Mouse (Mus musculus) c-Kit-positive CD71-positive TER-119-positive erythroid progenitor cells, embryonic 14.5 days (primary cell): ENCODE results near the gene Tspan17.
A peak's percentile ranks its signal among the peaks of the same experiment; 100 is the strongest.
"Not testable (repeated sequence)": the region's sequence is repeated elsewhere in the genome, so short reads cannot be mapped to it uniquely, and the experiment has no call there.

ENCODE experiments used
- DNase-seq: peaks from one replicate; pipeline ENCODE4 v3.0.0-alpha.2; 2013; ENCODE audit warnings: low spot score

Tspan17 gene

DNA sequence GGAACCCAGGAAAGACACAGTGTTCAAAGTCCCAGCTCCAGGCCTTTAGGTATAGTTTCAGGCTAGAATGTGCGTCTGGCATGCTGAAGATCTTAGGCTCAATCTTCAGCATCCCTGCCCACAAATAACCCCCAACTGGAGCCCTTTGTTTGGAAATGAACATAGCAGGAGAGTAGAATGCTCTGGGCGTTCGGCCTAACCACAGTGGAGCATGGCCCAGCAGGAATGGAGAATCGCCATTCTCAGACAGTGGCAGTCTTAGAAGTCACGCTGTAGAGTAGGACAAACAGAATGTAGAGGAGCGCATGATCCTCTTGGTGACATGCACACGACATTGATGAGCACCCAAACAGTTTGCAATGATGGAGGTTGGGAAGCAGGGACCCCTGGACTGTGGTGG is 28.3 kb upstream of the Tspan17 start:
- no peak for DNase-seq

DNA sequence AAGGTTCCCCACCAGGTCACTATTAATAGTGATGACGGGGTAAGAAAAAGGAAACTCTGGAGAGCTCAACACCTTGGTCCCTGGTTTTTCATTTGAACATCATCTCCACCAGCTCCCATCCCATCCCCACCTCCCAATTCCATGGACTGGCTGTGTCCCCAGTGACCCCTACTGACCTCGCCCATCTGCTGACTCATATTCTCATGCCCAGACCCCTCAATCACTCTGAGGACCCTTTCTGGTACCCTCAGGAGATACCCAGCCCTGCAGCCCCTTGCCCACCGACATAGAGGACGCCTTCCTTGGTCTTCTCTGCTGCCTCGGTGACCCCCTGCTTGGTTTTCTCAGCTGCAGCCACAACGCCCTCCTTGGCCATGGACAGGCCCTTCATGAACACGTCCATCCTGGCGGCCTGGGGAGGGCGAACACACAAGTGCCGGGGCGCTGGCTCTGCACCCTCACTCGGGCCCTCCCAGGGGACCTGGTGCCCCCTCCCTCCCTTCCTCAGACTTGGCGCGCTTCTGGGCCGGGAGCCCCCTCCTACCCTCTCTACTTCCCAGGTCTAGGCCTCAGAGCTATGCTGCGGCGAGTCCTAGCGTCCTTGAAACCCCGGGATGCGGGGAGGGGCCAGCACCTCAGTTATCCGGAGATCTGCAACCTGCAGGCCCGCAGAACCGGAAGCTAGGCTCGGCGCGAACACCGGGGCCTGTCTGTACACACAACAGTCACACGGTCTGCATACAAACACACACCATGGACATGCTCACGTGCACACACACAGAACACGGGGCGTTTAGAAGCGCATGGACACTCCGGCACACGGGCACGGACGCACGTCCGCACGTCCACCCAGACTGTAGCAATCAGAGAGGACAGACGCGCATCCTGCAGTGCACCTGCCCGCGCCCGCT is 23.6 kb upstream of the Tspan17 start:
- no peak for DNase-seq

DNA sequence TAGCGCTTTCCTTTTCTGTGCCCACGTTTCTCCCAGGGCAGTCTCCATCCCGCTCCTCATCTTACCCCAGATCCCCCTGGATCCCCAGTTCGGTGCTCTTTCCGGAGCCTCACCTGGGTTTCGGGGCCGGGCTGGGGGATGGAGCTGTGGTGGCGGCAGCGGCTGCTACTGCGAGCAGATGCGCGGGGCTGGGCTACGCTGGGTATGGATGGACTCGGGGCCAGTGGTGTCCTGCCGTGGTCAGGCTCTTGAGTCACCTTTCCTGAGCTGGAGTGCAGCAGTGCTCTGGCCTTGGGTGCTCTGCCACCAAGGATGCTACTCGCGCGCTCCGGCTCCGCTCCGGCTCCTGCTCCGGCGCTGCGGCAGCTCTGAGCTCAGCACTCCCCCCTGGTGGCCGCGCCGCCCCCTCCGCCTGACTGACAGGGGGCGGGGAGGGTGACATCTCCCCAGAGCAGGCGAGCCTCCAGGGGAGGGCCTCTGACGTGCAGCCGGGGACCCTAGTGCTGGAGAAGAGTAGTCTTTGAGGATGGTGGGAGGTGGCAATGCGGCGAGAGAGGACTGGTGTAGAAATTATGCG is 22.9 kb upstream of the Tspan17 start, which contains the start of gene Sncb:
Gene Sncb, minus strand, starts transcription at position 404 of the 577 bp plus-strand sequence.
- DNase-seq, result no peak

DNA sequence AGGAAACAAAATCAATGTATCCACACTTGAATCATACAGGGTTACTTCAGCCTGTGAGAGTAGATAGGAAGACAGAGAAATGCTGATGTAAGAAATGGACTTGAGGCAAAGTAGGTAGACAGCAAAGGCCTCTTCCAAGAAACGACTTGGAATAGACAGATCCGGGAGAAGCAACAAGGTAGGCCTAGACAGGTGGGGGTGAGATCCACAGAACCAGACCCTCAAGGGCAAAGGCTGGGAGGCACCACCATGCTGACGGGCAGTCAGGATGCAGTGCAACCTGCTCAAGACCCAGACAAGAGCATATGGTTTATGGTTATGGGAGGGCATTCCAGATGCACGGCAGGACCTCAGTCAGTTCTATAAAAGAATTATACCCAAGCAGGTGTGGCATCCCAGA is 22.2 kb upstream of the Tspan17 start:
- DNase-seq, result no peak

DNA sequence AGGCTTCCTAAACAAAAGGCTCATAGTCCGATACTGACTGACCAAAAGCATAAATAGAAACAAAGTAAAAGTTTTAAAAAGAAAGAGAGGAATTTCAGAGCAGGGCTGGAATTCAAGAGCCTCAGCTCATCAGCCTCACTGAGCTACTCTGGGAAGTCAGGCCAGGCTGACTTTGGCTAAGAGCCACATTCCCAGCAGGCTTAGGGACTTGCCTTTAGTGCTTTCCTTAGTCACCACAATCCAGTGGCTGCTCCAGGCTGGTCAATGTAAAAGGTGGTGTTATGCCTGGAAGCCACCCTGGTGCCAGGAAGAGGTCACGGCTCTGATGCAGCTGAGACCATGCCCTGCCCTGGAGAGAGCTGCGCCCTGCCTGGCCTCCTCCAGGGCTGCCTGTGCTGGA is 8.6 kb upstream of the Tspan17 start:
- DNase-seq, result no peak

DNA sequence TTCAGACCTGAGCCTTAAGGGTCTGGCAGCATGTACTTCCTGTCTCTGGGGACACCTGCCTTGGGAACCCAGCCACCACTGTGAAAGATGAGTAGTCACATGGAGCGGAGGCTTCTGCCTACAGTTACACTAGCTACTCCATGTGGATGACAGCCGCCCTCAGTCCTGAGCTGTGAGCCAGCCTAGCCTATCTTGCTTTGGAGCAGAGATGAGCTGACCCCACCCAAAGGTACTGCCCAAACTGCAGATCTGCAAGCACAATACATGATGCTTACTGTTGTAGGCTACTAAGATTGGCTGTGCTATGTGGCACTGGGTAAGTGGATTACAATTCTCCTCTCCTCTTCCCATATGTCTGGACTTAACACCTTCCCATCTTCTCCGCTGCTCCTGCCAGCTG is 8.1 kb upstream of the Tspan17 start:
- no peak for DNase-seq

DNA sequence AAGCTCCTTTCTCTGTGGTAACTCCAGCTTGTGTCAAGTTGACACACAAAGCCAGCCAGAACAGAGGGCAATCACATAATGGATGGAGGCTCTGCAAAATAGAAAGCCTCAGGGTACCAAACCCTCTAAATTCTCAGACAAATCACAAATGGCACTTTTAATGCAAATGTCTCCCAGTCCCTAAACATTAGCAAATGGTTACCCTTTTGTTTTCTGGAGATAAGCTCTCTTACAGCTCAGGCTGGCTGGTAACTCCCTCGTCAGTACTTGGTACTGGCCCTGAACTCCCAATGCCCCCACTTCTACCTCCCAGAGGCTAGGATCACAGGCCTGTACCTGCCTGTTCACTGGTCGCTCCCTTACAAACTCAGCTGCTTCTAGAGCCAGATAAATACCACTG is 5.9 kb upstream of the Tspan17 start:
- DNase-seq, result no peak

DNA sequence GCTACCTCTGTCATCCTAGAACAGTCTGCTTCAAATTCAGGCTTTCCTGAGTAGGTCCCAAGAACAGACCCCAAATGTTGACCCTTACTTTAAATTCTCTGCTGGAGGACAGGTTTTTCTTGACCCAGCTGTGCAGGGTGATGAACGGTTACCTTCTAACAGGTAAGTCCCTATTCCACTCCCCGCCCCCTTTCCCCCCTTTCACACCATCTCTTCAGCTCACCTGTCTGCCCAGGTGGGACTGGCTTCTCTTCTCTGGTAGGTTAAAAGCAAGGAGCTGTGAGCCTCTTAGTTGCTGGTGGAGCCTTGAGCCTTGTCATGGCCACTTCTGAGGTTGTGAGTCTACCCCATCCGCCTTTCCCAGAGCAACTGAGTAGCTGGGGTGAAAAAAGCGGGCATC is 5.5 kb upstream of the Tspan17 start, which contains the start of gene Eif4e1b:
Gene Eif4e1b, plus strand, starts transcription at position 301 of the 400 bp plus-strand sequence.
- no peak for DNase-seq

DNA sequence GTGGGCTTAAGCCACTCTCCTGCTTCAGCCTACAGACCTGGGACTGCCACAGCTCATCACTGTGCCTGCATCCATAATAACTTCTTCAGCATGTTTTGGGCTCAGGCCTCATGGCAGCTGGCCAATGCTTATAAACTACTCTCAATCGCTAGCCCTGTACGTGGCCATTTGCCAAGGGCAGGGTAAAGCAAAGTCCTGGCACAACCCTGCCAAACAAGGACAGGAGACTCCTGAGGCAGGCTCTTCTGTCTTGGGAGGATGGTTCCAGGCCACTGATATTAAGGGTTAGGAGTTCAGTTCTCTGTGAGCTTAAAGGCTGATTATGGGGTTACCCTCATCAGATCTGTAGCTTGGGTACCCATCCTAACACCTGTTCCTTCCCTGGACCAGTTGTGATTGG is 1.6 kb upstream of the Tspan17 start:
- DNase-seq, result not testable (repeated sequence)

DNA sequence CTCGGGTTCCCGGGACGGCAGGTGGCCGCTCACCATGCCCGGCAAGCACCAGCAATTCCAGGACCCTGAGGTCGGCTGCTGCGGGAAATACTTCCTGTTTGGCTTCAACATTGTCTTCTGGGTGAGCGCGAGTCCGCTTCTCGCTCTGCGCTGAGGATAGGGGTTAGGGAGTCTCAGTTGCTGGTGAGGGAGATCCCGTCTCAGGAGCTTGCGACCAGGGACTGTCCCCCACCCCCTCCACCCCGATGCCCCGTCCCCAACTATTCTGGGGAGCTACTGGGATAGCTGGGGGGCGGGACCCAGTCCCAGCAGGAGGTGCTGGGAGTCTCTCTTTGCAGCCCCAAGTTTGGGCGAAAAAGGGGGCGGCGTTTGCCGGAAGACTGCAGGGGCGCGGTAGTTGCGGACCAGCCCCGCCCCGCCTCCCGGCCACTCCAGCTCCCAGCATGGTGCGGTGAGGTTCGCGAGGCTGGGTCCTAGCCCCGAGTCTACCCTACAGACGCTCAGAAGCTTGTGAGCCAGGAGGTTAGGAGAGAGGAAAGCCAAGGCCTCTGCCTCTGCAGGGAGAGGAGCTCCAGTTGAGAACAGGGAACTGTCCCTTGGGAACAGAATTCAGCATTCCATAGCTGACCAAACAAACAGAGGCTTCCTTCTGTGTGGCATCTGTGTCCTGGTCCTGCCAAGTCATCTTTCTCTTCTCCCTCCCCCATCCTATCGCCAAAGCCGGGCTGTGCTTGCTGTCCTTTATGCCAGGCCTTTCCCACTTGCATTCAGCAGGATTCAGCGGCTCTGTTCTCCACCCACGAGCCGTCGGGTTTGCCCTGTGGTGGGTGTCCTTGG is 602 bp downstream of the Tspan17 start:
- DNase-seq, result no peak

DNA sequence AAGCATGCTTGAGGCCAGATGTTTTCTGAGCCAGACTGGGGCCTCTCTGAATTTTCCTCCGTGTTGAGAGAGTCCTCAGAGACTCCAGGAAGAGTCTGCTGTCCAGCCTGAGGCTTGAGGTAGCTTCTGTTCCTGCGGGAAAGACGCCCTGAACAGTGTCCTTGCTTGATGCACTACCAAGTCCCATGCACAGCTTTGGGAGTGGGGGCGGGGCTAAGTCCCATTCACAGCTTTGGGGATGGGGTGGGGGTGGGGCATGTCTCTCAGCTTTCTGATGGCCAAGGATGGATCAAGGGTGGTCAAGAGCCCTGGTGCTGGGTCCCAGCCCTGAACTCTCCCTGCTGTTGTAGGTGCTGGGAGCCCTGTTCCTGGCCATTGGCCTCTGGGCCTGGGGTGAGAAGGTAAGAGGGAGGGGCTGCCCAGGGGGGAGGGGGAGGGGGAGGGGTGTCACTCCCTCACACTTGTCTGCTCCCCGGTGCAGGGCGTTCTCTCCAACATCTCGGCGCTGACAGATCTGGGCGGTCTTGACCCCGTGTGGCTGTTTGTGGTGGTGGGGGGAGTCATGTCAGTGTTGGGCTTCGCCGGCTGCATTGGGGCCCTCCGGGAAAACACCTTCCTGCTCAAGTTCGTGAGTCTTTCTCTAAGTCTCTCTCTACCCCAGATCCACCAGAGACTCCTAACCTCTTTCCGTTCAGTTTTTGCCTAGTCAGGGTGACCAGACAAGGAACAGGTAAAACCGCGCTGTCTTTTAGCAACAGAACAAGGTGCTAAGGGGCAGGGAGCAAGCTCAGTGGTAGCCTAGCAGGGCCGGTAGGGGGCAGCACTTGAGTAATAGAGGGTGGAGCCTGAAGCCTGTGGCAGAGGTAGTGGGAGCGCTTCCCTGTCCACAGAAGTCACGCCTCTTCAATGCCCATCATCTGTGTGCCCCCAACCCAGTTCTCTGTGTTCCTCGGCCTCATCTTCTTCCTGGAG is 3.4 kb downstream of the Tspan17 start:
- DNase-seq, result peak; percentile 19

DNA sequence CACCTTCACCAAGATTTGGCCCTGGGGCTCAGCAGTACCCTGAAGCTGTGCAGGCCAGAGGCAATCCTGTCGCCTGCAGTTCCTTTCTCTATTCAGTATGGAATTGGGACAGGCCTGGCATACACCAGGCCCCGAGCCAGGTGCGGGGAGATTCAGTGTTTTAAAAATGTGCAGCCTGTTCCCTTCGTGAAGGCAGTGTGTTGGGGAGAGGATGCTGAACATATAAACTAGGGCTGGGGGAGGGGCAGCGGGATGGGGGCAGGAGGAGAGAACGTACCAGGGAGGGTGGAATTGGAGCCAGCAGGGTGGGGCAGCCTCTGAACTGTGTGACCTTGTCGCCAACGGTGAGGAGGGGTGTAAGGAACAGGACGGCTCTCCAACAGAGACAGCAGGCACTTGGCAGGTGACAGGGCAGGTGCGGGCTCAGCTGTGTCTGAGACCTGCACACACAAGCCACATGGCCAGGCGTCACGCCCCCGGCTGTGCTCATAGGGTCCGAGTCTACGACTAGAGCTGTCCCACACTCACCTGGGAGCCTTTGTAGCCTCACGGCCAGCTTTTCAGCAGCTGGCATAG is 4.9 kb downstream of the Tspan17 start:
- no peak for DNase-seq

DNA sequence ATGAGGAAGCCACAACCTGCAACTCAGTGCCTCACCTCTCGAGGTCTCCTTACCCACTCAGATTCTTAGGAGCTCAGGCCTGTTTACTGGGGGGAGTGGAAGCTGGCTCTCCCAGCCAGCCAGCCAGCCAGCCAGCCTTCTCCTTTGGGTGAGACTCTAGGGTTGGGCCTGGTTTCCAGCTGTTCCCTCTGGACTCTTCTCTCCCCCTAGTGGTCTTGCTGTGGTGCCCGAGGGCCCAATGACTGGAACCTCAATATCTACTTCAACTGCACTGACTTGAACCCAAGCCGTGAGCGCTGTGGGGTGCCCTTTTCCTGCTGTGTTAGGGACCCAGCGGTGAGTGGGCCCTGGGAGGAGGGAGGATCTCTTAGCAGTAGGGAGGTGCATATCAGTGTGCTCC is 5.7 kb downstream of the Tspan17 start:
- DNase-seq, result no peak

DNA sequence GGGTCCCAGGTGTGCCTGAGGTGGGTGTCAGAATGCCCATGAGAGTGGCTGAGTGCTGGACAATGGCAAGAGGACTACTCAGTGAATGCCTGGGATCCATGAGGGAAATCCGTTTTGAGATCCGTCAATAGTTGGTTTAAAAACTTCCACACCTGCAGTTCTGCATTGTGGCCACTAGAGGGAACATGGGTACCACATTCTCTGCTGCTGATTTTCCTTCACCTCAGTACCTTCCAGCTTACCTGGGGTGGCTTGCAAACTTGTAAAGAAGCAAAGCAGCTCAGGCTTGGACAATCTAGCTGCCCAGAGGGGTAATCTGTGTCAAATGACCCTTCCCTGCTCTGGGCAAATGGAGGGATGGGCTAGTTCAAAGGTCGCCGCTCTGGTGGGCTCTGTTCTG is 8.2 kb downstream of the Tspan17 start:
- peak; percentile 27 for DNase-seq

DNA sequence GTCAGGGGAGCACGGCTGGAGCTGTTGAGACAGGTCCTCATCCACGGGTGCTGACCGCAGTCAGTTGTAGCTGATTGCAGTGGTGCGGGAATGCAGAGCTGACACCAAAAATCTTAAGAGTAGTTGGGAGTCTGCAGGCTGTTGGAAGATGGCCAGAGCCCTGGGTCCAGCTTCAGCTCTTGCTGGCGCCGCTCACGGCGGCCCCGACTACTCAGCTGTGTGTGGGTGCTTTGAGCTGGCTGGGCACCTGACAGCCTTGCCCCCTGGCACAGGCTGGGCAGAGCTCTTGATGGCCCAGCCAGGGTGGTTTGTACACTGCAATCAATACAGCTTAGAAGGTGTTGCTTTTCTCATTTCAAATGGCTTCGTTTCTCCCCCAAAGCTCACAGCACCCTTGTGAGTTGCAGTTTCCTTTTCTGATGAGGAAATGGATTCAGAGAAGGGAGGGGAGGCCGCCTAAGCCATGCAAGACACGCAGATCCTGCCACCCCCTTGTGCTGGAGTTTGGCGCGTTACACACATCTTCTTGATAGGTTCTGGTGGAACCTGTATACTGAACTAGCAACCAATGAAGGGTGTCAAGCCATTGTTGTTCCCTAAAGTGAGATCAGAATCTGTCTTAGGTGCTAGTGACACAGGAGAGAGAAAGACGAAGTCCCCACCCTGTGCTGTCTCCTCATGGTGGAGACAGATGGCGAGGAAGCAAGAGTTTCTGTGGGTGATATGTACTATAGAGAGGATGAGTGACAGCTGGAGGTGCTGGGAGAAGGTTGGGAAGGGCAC is 8.9 kb downstream of the Tspan17 start:
- DNase-seq, result no peak

DNA sequence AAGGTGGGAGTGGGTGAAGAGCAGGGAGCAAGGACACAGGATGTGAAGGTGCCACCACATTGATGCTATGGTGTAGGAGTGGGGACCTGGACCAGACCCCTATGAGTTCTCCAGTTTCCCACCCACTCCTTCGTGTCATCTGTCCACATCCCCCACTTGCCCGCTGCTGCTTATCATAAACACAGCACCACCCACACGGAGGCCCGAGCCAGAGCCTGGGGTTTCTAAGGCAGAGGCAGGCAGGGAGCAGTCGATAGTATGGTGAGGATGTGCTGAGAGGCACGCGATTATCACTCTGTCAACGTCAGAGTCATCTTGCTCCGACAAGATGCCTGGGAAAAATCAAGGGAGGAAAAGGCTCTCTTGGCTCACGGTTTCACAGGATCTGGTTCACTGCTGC is 9.6 kb downstream of the Tspan17 start:
- no peak for DNase-seq

DNA sequence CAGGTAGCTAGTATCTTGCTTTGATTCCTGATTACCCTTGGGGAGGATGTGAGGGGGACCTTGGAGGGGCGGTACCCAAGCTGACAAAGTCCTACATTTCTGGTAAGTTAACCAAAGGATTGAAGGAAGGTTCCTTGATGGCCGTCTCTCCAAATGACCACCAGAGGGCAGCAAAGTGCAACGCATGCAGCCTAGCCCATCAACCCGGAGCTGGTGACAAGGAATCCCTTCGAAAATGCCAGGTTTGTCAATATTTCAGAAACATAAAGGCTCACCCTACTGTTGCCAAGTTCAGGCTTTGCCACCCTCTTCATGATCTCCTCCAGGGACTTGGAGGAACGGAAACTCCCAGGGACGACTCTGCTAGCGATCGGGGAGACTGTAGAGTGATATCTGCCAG is 10.5 kb downstream of the Tspan17 start:
- peak; percentile 58 for DNase-seq

DNA sequence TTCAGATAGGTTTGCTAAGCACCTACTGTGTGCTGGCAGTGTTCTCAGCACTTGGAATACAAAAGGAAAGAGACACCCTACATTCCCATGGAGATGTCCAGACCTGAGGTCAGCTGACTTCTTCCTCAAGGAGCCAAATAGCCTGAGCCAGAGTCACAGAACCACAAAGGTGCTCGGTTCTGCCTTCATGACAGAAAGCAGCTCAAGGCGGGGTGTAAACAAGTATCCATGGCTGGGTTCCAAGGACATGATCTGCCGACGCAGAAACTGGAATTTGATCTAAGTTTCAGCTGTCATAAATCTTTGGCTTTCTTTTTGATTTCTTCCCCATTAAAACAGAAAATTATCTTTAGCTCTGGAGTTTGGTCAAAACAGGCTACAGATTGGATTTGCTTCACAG is 11.0 kb downstream of the Tspan17 start:
- no peak for DNase-seq

DNA sequence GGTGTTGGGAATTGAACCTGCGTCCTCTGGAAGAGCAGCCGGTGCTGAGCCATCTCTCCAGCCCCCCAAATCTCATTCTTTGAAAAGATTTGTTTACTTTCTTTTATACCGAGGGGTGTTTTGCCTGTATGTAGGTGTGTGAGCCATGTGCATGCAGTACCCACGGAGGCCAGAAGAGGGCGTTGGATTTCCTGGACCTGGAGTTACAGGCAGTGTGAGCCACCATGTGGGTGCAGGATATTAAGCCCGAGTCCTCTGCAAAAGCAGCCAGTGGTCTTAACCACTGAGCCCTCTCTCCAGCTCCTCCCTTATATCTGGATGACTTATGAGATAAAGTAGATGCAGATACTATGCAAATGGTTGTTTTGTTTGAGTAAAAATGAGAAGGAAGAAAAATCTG is 13.8 kb downstream of the Tspan17 start:
- DNase-seq, result no peak

DNA sequence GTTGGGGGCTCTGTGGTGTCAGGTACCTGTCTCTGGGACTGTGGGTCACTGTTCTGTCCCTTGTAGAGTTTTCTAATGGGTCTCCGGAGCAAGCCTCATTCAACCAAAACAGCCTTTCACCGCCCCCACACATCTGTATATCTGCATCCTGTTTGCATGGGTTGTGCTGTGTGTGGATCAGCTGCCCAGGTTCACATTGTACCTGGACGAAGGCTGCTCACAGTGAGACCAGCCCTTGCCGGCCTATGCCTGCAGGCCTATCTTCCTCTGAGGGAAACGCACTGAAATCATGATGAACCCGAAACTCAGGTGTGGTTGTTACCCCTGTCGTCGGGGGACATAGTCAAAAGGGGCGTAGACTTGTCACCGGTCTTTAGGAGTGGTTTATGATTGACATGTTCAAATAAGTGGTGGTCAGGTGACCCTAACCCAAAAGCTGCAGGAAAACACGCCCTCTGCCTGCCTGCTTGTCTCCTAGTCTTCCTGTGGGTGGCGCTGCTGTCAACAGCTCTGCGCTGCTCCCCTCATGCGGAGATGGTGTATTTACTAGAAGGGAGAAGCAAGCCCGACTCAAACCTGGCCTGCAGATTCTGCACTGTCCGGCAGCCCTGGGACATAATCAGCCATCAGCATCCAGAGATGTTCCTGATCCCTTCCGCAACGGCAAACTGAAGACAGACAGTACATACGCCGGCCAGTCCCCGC is 16.1 kb downstream of the Tspan17 start:
- no peak for DNase-seq
